Mouse (Mus musculus) erythroblast, embryonic 14.5 days (primary cell): ENCODE data around the gene Pdzd7.

Source experiments
- GATA1 ChIP-seq: IDR thresholded peaks from 2 replicates; pipeline ENCODE4 v1.6.1; 2012; ENCODE audit warnings: low read length, inconsistent platforms, mixed read lengths
- TAL1 ChIP-seq: IDR thresholded peaks from 3 replicates; pipeline ENCODE4 v1.6.1; 2012; ENCODE audit warnings: low read length, inconsistent platforms, mixed read lengths

- TF ChIP-seq GATA1 (no peak), TAL1 (no peak)
Measured at GRCm38 (mm10) chr19:45024775-45025174, 20.7 kb downstream of the Pdzd7 start.
